Mouse (Mus musculus) forebrain, embryonic 12.5 days (tissue): ENCODE measurements at regions not wholly inside any gene's neighbourhood (a gene's known extent, or its start where the extent isn't known, plus 50 kb on each side); places are given as distances from the start of the nearest gene placed in this dataset.

Experiments used
- ATAC-seq: fragments of 200-750 bp; cut with Nextera tagmentation; 2 replicates; pipeline ENCODE4 v1.8.0; 2017; ENCODE audit warnings: moderate TSS enrichment; ENCODE audit not compliant: low FRiP score
- H3K27ac ChIP-seq: fragments of 300-500 bp; sonication (generic); 2 replicates; pipeline ENCODE4 v1.5.1; 2016; ENCODE audit warnings: mild to moderate bottlenecking
- H3K27me3 ChIP-seq: fragments of 300-500 bp; sonication (generic); 2 replicates; pipeline ENCODE4 v1.6.1; 2016; ENCODE audit warnings: mild to moderate bottlenecking
- H3K36me3 ChIP-seq: fragments of 300-500 bp; sonication (generic); replicated peaks from 2 replicates; pipeline ENCODE4 v1.6.1; 2016; ENCODE audit warnings: mild to moderate bottlenecking
- H3K4me1 ChIP-seq: fragments of 300-500 bp; sonication (generic); 2 replicates; pipeline ENCODE4 v1.6.1; 2016
- H3K4me2 ChIP-seq: fragments of 300-500 bp; sonication (generic); 2 replicates; pipeline ENCODE4 v1.6.1; 2016; ENCODE audit warnings: mild to moderate bottlenecking, moderate library complexity
- H3K4me3 ChIP-seq: fragments of 300-500 bp; sonication (generic); replicated peaks from 2 replicates; pipeline ENCODE4 v1.5.1; 2016; ENCODE audit warnings: mild to moderate bottlenecking
- H3K9ac ChIP-seq: fragments of 300-500 bp; sonication (generic); 2 replicates; pipeline ENCODE4 v1.6.1; 2016; ENCODE audit warnings: mild to moderate bottlenecking
- H3K9me3 ChIP-seq: fragments of 300-500 bp; sonication (generic); 2 replicates; pipeline ENCODE4 v1.6.1; 2016
- WGBS: fragments of 180-500 bp; shearing (Covaris S2); methylation state at CpG from one replicate; pipeline ENCODE4 v1.1.7; 2016; 5-methylcytosine and 5-hydroxymethylcytosine counted together

- no peaks in the 10 kb centered on the region for H3K36me3 ChIP-seq
- H3K27me3 ChIP-seq = no peaks in the 10 kb centered on the region
- H3K27ac ChIP-seq = no peak overlapping the region
- H3K4me1 ChIP-seq = no peaks in the 10 kb centered on the region
- H3K9me3 ChIP-seq = no peaks in the 10 kb centered on the region
- H3K9ac ChIP-seq = no peak overlapping the region
- no peak for ATAC-seq
- H3K4me2 ChIP-seq = no peak overlapping the region
- 92% methylated on average over 5 of the region's 5 CpGs for WGBS
- H3K4me3 ChIP-seq = no peak overlapping the region
Measured at GRCm38 (mm10) chr6:98640316-98640715, 297.8 kb upstream of the Gm765 start.

GRCm38 (mm10) chr6:98635816-98636215 is 293.3 kb upstream of the Gm765 start:
- 90% methylated on average over 6 of the region's 6 CpGs for WGBS
- Histone ChIP-seq H3K4me2 (no peak overlapping the region), H3K4me3 (no peak overlapping the region), H3K27ac (no peak overlapping the region), H3K27me3 (no peaks in the 10 kb centered on the region), H3K9ac (no peak overlapping the region), H3K9me3 (no peaks in the 10 kb centered on the region), H3K4me1 (0 out of 2 replicates have a peak, but pooled peaks cover 5% of the 10 kb centered on the region), H3K36me3 (no peaks in the 10 kb centered on the region)
- no peak for ATAC-seq

- WGBS = 63% methylated on average over 18 of the region's 18 CpGs
- peak overlapping the region; percentile 16; the same call in 1 of the 2 replicates for H3K4me2 ChIP-seq
- no peak for ATAC-seq
Measured at GRCm38 (mm10) chr6:98632278-98633063, 289.9 kb upstream of the Gm765 start.

GRCm38 (mm10) chr6:98631269-98631668 is 288.7 kb upstream of the Gm765 start:
- H3K9ac ChIP-seq = no peak overlapping the region
- no peak overlapping the region for H3K4me2 ChIP-seq
- no peaks in the 10 kb centered on the region for H3K27me3 ChIP-seq
- no peaks in the 10 kb centered on the region for H3K9me3 ChIP-seq
- no peak overlapping the region for H3K27ac ChIP-seq
- H3K4me1 ChIP-seq = 0 out of 2 replicates have a peak, but pooled peaks cover 5% of the 10 kb centered on the region
- H3K4me3 ChIP-seq = no peak overlapping the region
- no peak for ATAC-seq
- no peaks in the 10 kb centered on the region for H3K36me3 ChIP-seq
- 80% methylated on average over 8 of the region's 8 CpGs for WGBS

More at GRCm38 (mm10) chr6:98632278-98633063, 289.9 kb upstream of the Gm765 start:
- no peaks in the 10 kb centered on the region for H3K27me3 ChIP-seq
- H3K9ac ChIP-seq = no peak overlapping the region
- H3K27ac ChIP-seq = no peak overlapping the region
- H3K9me3 ChIP-seq = no peaks in the 10 kb centered on the region
- H3K4me3 ChIP-seq = no peak overlapping the region
- no peaks in the 10 kb centered on the region for H3K36me3 ChIP-seq
- H3K4me1 ChIP-seq = 0 out of 2 replicates have a peak, but pooled peaks cover 5% of the 10 kb centered on the region

- Histone ChIP-seq H3K27ac (no peak overlapping the region), H3K4me1 (peaks cover 5% of the 10 kb centered on the region; the same call in 1 of the 2 replicates), H3K4me2 (no peak overlapping the region), H3K27me3 (no peaks in the 10 kb centered on the region), H3K4me3 (no peak overlapping the region), H3K9me3 (no peaks in the 10 kb centered on the region), H3K9ac (no peak overlapping the region), H3K36me3 (no peaks in the 10 kb centered on the region)
- ATAC-seq = no peak
- WGBS = 75% methylated on average over 4 of the region's 4 CpGs
Measured at GRCm38 (mm10) chr6:98629646-98630045, 287.1 kb upstream of the Gm765 start.

- Histone ChIP-seq H3K36me3 (no peaks in the 10 kb centered on the region), H3K9ac (no peak overlapping the region), H3K27ac (no peak overlapping the region), H3K9me3 (no peaks in the 10 kb centered on the region), H3K4me1 (peaks cover 2% of the 10 kb centered on the region; the same call in 1 of the 2 replicates), H3K4me3 (no peak overlapping the region), H3K27me3 (no peaks in the 10 kb centered on the region), H3K4me2 (no peak overlapping the region)
- WGBS = 83% methylated on average over 10 of the region's 10 CpGs
- no peak for ATAC-seq
Measured at GRCm38 (mm10) chr6:98626435-98626834, 283.9 kb upstream of the Gm765 start.

- no peaks in the 10 kb centered on the region for H3K27me3 ChIP-seq
- no peaks in the 10 kb centered on the region; the same call in 1 of the 2 replicates for H3K4me1 ChIP-seq
- no peaks in the 10 kb centered on the region for H3K9me3 ChIP-seq
- H3K36me3 ChIP-seq = no peaks in the 10 kb centered on the region
- no peak overlapping the region for H3K9ac ChIP-seq
- WGBS = 88% methylated on average over 3 of the region's 3 CpGs
- ATAC-seq = no peak
- H3K4me3 ChIP-seq = no peak overlapping the region
- H3K27ac ChIP-seq = no peak overlapping the region
- H3K4me2 ChIP-seq = no peak overlapping the region
Measured at GRCm38 (mm10) chr6:98620886-98621285, 278.3 kb upstream of the Gm765 start.

GRCm38 (mm10) chr6:98613030-98613429 is 270.5 kb upstream of the Gm765 start:
- Histone ChIP-seq H3K9ac (no peak overlapping the region), H3K27me3 (no peaks in the 10 kb centered on the region), H3K4me2 (no peak overlapping the region), H3K36me3 (no peaks in the 10 kb centered on the region), H3K4me3 (no peak overlapping the region), H3K4me1 (no peaks in the 10 kb centered on the region), H3K27ac (no peak overlapping the region), H3K9me3 (no peaks in the 10 kb centered on the region)
- no peak for ATAC-seq
- 88% methylated on average over 10 of the region's 10 CpGs for WGBS

- WGBS = 76% methylated on average over 1 of the region's 1 CpGs
- Histone ChIP-seq H3K4me3 (no peak overlapping the region), H3K4me1 (no peaks in the 10 kb centered on the region), H3K9ac (no peak overlapping the region), H3K27ac (no peak overlapping the region), H3K36me3 (no peaks in the 10 kb centered on the region), H3K9me3 (no peaks in the 10 kb centered on the region), H3K27me3 (no peaks in the 10 kb centered on the region), H3K4me2 (no peak overlapping the region)
- no peak for ATAC-seq
Measured at GRCm38 (mm10) chr6:98609133-98609532, 266.6 kb upstream of the Gm765 start.

GRCm38 (mm10) chr6:98606680-98607079 is 264.1 kb upstream of the Gm765 start:
- Histone ChIP-seq H3K9ac (no peak overlapping the region), H3K9me3 (no peaks in the 10 kb centered on the region), H3K4me3 (no peak overlapping the region), H3K27me3 (no peaks in the 10 kb centered on the region), H3K4me2 (no peak overlapping the region), H3K36me3 (no peaks in the 10 kb centered on the region), H3K4me1 (no peaks in the 10 kb centered on the region), H3K27ac (no peak overlapping the region)
- WGBS = 89% methylated on average over 3 of the region's 3 CpGs
- ATAC-seq = no peak

- H3K27me3 ChIP-seq = no peaks in the 10 kb centered on the region
- no peak overlapping the region for H3K4me2 ChIP-seq
- H3K4me1 ChIP-seq = no peaks in the 10 kb centered on the region
- no peaks in the 10 kb centered on the region for H3K36me3 ChIP-seq
- no peaks in the 10 kb centered on the region for H3K9me3 ChIP-seq
- no peak overlapping the region for H3K9ac ChIP-seq
- WGBS = 93% methylated on average over 6 of the region's 6 CpGs
- no peak overlapping the region for H3K27ac ChIP-seq
- no peak overlapping the region for H3K4me3 ChIP-seq
- no peak for ATAC-seq
Measured at GRCm38 (mm10) chr6:98597612-98598011, 255.1 kb upstream of the Gm765 start.

GRCm38 (mm10) chr6:98590989-98591388 is 248.4 kb upstream of the Gm765 start:
- Histone ChIP-seq H3K9ac (no peak overlapping the region), H3K27ac (no peak overlapping the region), H3K27me3 (no peaks in the 10 kb centered on the region), H3K4me2 (no peak overlapping the region), H3K9me3 (no peaks in the 10 kb centered on the region), H3K4me1 (no peaks in the 10 kb centered on the region), H3K36me3 (no peaks in the 10 kb centered on the region), H3K4me3 (no peak overlapping the region)
- whole genome bisulfite sequencing = 83% methylated on average over 4 of the region's 4 CpGs
- ATAC-seq = no peak

GRCm38 (mm10) chr6:98588979-98589378 is 246.4 kb upstream of the Gm765 start:
- Histone ChIP-seq H3K4me1 (no peaks in the 10 kb centered on the region), H3K27me3 (no peaks in the 10 kb centered on the region), H3K27ac (no peak overlapping the region), H3K36me3 (no peaks in the 10 kb centered on the region), H3K4me2 (no peak overlapping the region), H3K4me3 (no peak overlapping the region), H3K9ac (no peak overlapping the region), H3K9me3 (no peaks in the 10 kb centered on the region)
- ATAC-seq = no peak
- 93% methylated on average over 4 of the region's 4 CpGs for WGBS
